Mouse (Mus musculus) thymus, postnatal 10 days (tissue): ENCODE results near the gene Grm4.
A peak's percentile ranks its signal among the peaks of the same experiment; 100 is the strongest.

Experiments
- DNase-seq, 2 experiments: peaks; one replicate each; pipeline ENCODE4 v3.0.0; 2021; ENCODE audit warnings: low spot score in 2 of 2

The Grm4 gene

DNA sequence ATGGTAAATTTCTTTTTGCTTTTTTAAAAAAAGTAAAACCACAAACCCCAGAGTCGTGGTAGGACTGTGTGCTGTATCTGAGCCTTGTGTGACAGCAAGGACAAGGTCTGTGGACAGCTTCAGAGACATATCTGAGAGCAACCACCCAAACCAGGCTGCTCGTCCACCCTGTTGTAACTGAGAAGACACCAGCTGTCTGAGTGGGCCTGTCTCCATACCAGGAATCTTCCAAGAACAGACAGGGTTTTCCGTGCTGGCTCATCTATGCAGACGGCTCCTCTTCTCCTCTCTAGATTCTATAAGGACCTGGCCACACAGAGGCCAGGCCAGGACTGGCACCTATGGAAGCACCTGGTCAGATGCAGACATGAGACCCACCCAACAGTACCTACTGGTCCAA is 27.8 kb downstream of the Grm4 start:
- no peak for DNase-seq

GRCm38 (mm10) chr17:27488173-27488823 is 32.9 kb downstream of the Grm4 start:
- no peak for DNase-seq

DNA sequence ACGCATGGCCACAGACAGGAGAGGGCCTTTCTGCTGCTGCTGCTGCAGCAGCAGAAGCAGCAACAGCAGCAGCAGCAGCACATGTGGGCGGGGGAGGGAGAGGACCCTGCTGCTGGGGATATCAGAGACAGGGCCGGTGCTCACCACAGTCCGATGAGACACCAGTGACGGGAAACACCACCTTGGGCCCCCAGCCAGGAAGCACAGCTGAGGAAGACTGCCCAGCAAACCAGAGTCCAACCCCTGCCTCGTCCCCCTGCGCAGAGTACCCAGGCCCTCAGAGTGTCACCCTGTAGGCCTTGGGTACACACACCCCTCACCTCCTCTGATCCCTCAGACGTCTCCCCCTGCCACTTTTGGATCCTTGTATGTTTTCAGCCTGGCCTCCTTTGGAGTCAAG is 35.3 kb downstream of the Grm4 start:
- no peak for DNase-seq

GRCm38 (mm10) chr17:27483571-27483970 is 37.6 kb downstream of the Grm4 start:
- DNase-seq, result no peak

DNA sequence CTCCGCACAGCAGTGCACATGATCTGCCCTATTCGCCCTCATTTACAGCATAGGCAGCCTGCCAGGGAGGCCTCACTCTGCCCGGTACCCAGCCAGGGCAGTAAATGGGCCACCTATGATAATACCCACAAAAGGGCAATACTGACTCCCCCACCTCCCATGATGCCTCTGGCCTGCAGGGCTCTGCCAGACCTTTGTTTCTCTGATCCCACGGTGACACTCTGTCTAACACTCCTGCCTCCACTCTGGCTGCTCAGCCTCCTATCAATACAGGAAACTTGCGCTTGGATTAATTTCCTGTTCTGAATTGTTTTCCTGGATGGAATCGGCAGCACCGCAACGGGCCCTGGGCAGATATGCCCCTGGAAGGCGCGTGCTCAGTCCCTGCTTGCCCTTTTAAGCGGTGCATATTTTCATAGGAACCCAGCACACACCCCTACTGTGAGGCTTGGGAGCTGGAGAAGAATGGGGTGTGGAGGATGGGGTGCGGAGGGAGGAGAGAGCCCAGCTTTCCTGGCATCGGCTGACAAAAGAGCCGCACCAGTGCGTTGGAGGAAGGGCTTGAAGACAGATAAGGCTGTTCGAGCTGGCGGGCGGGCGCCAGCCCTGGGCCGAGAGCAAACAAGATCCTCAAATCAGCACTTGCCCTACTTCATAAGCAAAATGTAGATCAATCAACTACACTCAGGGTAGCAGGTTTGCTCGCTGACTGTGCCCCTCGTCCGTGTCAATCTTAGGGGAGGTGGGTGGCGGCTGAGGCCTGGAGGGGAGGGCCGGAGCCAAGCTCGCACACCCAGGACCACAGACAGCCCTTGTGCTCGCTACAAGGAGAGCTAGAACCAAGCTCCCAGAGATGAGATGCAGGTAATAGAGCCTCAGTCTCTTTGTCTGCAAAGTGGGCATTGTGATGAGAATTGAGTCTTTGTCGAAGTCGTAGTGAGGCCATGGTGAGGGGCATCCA is 40.8 kb downstream of the Grm4 start:
- DNase-seq, result no peak

DNA sequence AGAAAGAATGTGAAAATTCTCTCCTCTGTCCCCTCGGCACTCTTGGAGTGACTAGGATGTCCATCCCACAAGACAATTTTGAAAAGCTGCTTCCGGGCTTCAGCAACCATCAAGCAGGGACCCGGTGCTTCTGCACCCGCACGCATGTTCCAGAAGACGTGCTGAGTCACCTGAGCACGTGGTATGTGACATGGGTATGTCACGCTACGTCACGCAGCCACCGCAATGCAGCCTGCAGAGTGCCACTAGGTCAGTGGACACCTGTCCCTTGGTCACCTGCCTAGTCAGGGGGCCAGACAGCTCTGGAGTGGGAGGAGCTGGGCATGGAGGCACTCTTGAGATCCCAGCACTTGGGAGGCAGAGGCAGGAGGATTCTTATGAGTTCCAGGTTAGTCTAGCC is 45.6 kb downstream of the Grm4 start:
- no peak for DNase-seq

- peak in 1 of 2 experiments; percentile 61 for DNase-seq
Measured at GRCm38 (mm10) chr17:27466620-27467019, 54.6 kb downstream of the Grm4 start.

GRCm38 (mm10) chr17:27465924-27466323 is 55.3 kb downstream of the Grm4 start:
- no peak for DNase-seq

DNA sequence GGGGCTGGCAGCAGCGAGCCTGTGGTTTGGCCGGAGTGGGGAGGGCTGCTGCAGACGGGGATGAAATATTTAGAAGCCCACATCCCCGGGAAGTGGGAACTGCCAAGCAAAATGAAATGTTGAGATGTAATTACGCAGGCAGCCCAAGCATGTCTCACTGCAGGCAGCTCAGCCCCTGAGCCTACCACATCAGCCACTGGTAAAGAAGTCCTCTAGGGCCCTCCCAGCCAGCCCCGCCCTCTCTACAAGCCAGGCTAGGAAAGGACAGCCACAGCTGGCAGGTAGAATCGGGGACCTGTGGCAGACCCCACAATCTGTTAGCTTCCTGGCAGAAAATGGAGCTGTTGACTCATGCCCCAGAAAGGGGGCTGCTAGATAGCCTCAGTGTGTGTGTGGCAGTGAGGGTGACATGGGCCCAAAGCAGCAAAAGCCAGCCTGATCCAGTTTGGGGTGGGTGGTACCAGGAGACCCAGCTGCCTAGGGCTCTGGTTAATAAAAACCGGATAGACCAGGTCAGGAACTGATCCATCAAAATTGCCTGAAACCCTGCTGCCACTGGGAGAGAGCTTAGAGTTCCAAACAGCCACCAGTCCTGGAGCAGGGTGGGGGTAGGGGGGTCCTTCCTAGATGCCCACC is 56.8 kb downstream of the Grm4 start:
- DNase-seq, result no peak

GRCm38 (mm10) chr17:27459979-27460378 is 61.2 kb downstream of the Grm4 start:
- no peak for DNase-seq

DNA sequence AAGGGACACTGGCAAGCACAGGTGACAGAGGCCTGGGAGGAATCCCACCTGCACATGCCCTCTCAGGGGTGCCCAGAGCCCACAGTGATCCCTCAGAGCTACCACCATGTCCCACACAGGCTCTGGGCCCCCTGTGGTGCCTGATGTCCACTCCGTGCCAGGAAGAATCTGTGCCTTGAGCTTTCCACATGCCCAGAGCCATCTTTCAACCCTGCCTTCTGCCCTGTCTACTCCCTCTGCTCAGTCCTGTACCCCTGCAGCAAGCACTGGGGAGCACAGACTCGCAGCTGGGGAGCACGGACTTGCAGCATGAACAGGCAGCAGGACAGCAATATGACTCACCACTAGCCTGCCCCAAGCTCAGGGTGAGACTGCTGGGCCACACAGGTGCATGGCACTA is 62.0 kb downstream of the Grm4 start:
- no peak for DNase-seq

GRCm38 (mm10) chr17:27457863-27458494 is 63.2 kb downstream of the Grm4 start:
- DNase-seq, result no peak

- no peak for DNase-seq
Measured at GRCm38 (mm10) chr17:27457038-27457577, 64.1 kb downstream of the Grm4 start.

- no peak for DNase-seq
Measured at GRCm38 (mm10) chr17:27456364-27456763, 64.8 kb downstream of the Grm4 start.

- DNase-seq, result no peak
Measured at GRCm38 (mm10) chr17:27455012-27455784, 66.0 kb downstream of the Grm4 start.

DNA sequence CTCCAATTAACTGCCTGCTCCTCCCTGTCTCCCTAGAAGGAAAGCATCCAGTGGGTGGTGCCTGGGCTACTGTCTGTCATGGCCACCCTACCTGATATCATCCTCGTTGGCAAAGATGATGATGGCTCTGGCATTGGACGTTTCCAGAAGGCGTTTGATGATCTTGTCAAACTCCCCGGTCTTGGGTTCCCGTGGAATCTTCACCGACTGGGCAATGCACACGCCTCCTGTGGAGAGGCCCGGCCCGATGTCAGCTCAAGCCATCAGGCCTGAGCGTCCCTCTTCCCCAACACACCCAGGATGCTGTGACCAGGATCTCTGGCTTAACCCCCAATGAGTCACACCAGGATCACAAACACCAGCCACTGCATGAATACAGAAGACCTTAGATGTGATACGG is 66.8 kb downstream of the Grm4 start:
- DNase-seq, result no peak

GRCm38 (mm10) chr17:27453045-27453444 is 68.2 kb downstream of the Grm4 start:
- DNase-seq, result no peak

DNA sequence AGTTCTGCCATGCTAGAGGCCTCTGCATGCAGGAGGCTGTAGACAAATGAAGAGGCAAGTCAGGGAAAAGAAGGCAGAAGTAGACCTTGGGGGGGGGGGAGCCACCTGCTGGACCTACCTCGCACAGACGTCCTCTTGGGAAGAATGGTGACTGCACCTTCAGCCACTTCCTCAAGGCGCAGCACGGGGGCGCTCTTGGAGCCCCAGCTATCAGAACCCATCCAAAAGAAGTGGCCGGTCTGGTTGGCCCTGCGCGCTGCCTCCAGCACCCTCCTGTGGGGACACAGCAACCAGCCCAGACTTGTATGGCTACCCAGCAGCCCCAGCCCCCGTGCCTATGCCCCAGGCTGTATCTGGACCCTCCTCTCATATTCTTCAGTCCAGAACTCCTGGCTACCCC is 69.4 kb downstream of the Grm4 start:
- peak in 1 of 2 experiments; percentile 17 for DNase-seq

- no peak for DNase-seq
Measured at GRCm38 (mm10) chr17:27451216-27451615, 70.0 kb downstream of the Grm4 start.

- peak; percentile 53 to 55 for DNase-seq
Measured at GRCm38 (mm10) chr17:27449757-27450330, 71.4 kb downstream of the Grm4 start.

- no peak for DNase-seq
Measured at GRCm38 (mm10) chr17:27448749-27449148, 72.5 kb downstream of the Grm4 start.
